Mouse (Mus musculus) intestine, postnatal 0 days (tissue): Measurements from ENCODE around the gene Pnmal1. TPM values are rescaled to one million over a fixed set of nuclear protein-coding genes. Genes with fewer than 3 reads are reported as not detected.

ENCODE experiments used
- ATAC-seq: fragments of 200-750 bp; cut with Nextera tagmentation; 2 replicates; pipeline ENCODE4 v1.8.0; 2017; ENCODE audit warnings: mild to moderate bottlenecking, moderate TSS enrichment, moderate library complexity
- H3K27ac ChIP-seq: fragments of 300-500 bp; sonication (generic); 2 replicates; pipeline ENCODE4 v1.5.1; 2014; ENCODE audit warnings: mild to moderate bottlenecking, low read depth, low read length, moderate library complexity
- H3K27me3 ChIP-seq: fragments of 300-500 bp; sonication (generic); replicated peaks from 2 replicates; pipeline ENCODE4 v1.6.1; 2014; ENCODE audit warnings: low read length, mixed read lengths; ENCODE audit not compliant: control insufficient read depth, insufficient read depth
- H3K36me3 ChIP-seq: fragments of 300-500 bp; sonication (generic); 2 replicates; pipeline ENCODE4 v1.6.1; 2014; ENCODE audit warnings: mild to moderate bottlenecking, moderate library complexity; ENCODE audit not compliant: control insufficient read depth, insufficient read depth
- H3K4me1 ChIP-seq: fragments of 300-500 bp; sonication (generic); replicated peaks from 2 replicates; pipeline ENCODE4 v1.6.1; 2014; ENCODE audit warnings: antibody characterized with exemption, low read length, mixed read lengths; ENCODE audit not compliant: control insufficient read depth, insufficient read depth
- H3K4me2 ChIP-seq: fragments of 300-500 bp; sonication (generic); replicated peaks from 2 replicates; pipeline ENCODE4 v1.6.1; 2014; ENCODE audit warnings: low read depth, mild to moderate bottlenecking, moderate library complexity
- H3K4me3 ChIP-seq: fragments of 300-500 bp; sonication (generic); 2 replicates; pipeline ENCODE4 v1.5.1; 2014; ENCODE audit warnings: low read depth, low read length
- H3K9ac ChIP-seq: fragments of 300-500 bp; sonication (generic); 2 replicates; pipeline ENCODE4 v1.6.1; 2014; ENCODE audit warnings: mild to moderate bottlenecking, low read depth, low read length
- H3K9me3 ChIP-seq: fragments of 300-500 bp; sonication (generic); 2 replicates; pipeline ENCODE4 v1.6.1; 2016; ENCODE audit warnings: mixed run types; ENCODE audit not compliant: control insufficient read depth
- CTCF ChIP-seq: sonication (generic); IDR thresholded peaks from 2 replicates; pipeline ENCODE4 v1.5.1; 2016; ENCODE audit warnings: low read depth, mild to moderate bottlenecking, control low read depth, antibody characterized with exemption, moderate library complexity
- WGBS: fragments of 180-500 bp; shearing (Covaris S2); extraction: QIAGEN DNeasy Blood & Tissue Kit; methylation state at CpG from one replicate; pipeline ENCODE4 v1.1.7; 2014; 5-methylcytosine and 5-hydroxymethylcytosine counted together
- polyA plus RNA-seq: library from polyadenylated mRNA; unstranded; fragments of >200 nt; fragmentation: Nextera tagmentation; extraction: Ambion mirVana; gene quantifications from 2 replicates; pipeline ENCODE4 v1.2.1, GENCODE M21; 2015

Gene Pnmal1
- polyA plus RNA-seq, 1 experiment from 2014 or later = 2.2 TPM

- H3K4me1 ChIP-seq = peaks cover 4% of the 10 kb centered on the region; the same call in 1 of the 2 replicates
- WGBS = 83% methylated on average over 5 of the region's 5 CpGs
- peaks cover 94% of the 10 kb centered on the region for H3K36me3 ChIP-seq
- no peaks in the 10 kb centered on the region for H3K27me3 ChIP-seq
- no peak overlapping the region for H3K27ac ChIP-seq
- H3K9me3 ChIP-seq = no peaks in the 10 kb centered on the region
- H3K4me2 ChIP-seq = no peak overlapping the region
- no peak overlapping the region for H3K9ac ChIP-seq
- ATAC-seq = no peak
- H3K4me3 ChIP-seq = no peak overlapping the region
- no peak for TF ChIP-seq CTCF
These were observed 50.5 kb downstream of the Pnmal1 start for GRCm38 (mm10) chr7:17010010-17010347.

GRCm38 (mm10) chr7:17011909-17012590 is 52.6 kb downstream of the Pnmal1 start:
- Histone ChIP-seq H3K4me3 (no peak overlapping the region), H3K9me3 (no peaks in the 10 kb centered on the region), H3K36me3 (peaks cover 89% of the 10 kb centered on the region), H3K27me3 (no peaks in the 10 kb centered on the region), H3K4me2 (no peak overlapping the region), H3K27ac (no peak overlapping the region), H3K9ac (no peak overlapping the region), H3K4me1 (peaks cover 12% of the 10 kb centered on the region; the same call in 1 of the 2 replicates)
- no peak for ATAC-seq
- WGBS = 93% methylated on average over 7 of the region's 7 CpGs
- no peak for TF ChIP-seq CTCF

Other genes starting within 250 kb of the Pnmal1 start
- gene Ceacam9, start 237.8 kb upstream of the Pnmal1 start, polyA plus RNA-seq = not detected in 2 replicates
- gene Ap2s1, start 221.3 kb upstream of the Pnmal1 start, polyA plus RNA-seq = 316 and 329 TPM in 2 replicates
- gene Slc1a5, start 178.3 kb upstream of the Pnmal1 start, polyA plus RNA-seq = 19.8 and 22.8 TPM in 2 replicates
- gene Strn4, start 143.8 kb upstream of the Pnmal1 start, polyA plus RNA-seq = 33.7 and 35.8 TPM in 2 replicates
- 12.3 and 12.7 TPM in 2 replicates for gene Fkrp, start 142.9 kb upstream of the Pnmal1 start, polyA plus RNA-seq
- 9.2 and 11.2 TPM in 2 replicates for gene Prkd2, start 116.8 kb upstream of the Pnmal1 start, polyA plus RNA-seq
- gene Dact3, start 84.4 kb upstream of the Pnmal1 start, polyA plus RNA-seq = 3.4 and 3.7 TPM in 2 replicates
- 4.7 and 5.3 TPM in 2 replicates for gene Gng8, start 67.9 kb upstream of the Pnmal1 start, polyA plus RNA-seq
- 1.7 and 1.8 TPM in 2 replicates for gene Ptgir, start 53.2 kb upstream of the Pnmal1 start, polyA plus RNA-seq
- gene Calm3, start 35.6 kb upstream of the Pnmal1 start, polyA plus RNA-seq = 236 and 241 TPM in 2 replicates
- gene Pnmal2, start 15.0 kb upstream of the Pnmal1 start, polyA plus RNA-seq = 3.3 and 3.6 TPM in 2 replicates
- gene Gm42372, start 23.4 kb downstream of the Pnmal1 start, polyA plus RNA-seq = 0.09 and 0.10 TPM in 2 replicates
- gene Ccdc8, start 33.0 kb downstream of the Pnmal1 start, polyA plus RNA-seq = 3.6 and 4.0 TPM in 2 replicates
- gene Ppp5c, start 68.2 kb downstream of the Pnmal1 start, polyA plus RNA-seq = 44.4 and 45.0 TPM in 2 replicates
- gene Hif3a, start 102.7 kb downstream of the Pnmal1 start, polyA plus RNA-seq = 15.9 and 18.4 TPM in 2 replicates
- 0.33 and 0.46 TPM in 2 replicates for gene Psg16, start 114.4 kb downstream of the Pnmal1 start, polyA plus RNA-seq
- not detected in 2 replicates for gene Ceacam3, start 190.6 kb downstream of the Pnmal1 start, polyA plus RNA-seq
- gene Psg29, start 243.8 kb downstream of the Pnmal1 start, polyA plus RNA-seq = not detected in 2 replicates